Mouse (Mus musculus) cerebellum, adult 9-10 months (tissue): Measurements from ENCODE around the gene Trim39.

Source experiments
- DNase-seq: peaks from one replicate; pipeline ENCODE4 v3.0.0; 2022

Gene Trim39

DNA sequence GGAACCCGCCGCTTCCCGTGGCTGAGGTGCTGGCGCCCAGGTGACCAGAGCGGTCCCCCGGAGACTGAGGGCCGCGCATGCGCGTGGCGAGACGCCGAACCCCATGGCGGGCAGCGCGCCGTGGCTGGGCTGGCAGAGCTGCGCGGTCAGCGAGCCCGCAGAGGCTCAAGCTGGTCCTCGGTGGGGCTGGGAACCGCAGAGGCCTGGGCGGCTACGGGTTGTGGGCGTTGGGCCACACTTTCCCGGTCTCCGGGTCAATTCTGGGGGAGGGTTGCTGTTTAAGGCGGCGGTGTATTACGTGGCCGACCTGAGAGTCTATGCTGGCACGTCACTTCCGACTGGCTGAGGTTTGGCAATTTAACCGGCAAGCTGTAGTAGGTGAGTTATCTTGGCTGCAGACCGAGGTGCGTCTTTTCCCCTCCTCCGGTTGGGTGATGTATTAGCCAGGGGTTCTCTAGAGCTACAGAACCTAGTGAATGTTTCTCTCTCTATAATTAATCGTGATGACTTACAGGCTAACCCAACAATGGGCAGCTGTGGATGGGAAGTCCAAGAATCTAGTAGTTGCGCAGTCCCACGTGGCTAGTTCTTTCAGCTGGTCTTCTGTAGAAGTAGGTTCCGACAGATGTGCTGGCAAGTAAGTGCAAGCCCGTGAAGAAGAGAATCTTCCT lies at the start of gene Trim39:
TSS of gene Trim39 (minus strand) at position 662 of the 671 bp plus-strand sequence.
- DNase-seq = peak; percentile 91

DNA sequence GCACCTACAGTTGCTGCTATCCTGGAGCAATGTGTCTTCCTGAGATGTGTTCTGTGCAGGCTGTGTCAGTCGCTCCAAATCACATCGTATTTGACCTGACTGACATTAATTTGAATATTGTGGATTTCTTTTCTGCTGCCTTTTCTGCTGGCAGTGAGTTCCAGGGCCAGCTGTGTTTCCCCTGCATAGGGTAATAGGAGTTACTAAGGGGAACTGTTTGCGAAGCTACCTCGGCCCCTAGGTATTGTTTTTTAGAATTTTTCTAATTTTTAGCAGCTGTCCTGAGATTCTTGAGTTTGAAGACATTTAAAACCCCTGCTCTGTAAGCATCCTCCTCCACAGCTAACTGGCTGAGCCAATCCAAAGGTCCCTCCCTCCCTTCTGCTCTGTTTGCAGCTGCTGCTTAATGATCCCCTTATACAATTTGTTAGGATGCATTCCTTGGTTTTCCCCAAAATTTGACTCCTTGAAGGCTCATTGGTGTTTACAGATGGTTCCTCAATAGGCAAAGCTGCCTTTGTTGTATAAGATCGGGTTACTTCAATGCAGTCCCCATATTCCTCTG lies 43.7 kb upstream of the Trim39 start:
- no peak for DNase-seq

DNA sequence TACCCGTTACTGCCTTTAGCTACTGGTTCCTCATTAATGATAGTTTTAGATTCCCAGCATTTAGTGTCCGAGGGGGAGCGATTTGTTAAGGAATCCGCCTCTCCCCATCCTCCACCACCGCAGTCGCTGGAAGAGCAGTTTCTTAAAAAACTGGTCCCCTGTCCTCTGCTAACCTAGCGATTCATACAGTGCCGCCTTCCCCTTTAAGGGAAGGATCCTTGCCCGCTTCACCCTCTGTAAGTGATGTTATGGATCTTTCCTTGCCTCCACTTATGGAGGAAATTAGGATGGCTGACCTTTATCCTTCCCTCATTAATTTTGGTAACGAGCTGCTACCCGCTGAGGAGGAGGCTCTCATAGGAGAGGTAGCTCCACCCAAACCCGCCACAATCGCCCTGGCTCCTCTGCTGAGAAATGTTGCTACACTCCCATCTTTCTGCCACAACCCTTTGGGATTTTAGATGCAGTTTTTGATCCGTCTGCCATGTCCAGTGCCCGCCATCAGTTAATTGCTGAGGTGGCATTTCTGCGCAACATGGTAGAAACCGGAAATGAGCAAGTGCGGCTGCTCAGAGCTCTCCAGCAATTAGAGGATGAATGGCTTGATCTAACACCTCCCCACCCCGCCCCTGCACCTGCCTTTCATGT lies 43.1 kb upstream of the Trim39 start:
- peak; percentile 89 for DNase-seq

DNA sequence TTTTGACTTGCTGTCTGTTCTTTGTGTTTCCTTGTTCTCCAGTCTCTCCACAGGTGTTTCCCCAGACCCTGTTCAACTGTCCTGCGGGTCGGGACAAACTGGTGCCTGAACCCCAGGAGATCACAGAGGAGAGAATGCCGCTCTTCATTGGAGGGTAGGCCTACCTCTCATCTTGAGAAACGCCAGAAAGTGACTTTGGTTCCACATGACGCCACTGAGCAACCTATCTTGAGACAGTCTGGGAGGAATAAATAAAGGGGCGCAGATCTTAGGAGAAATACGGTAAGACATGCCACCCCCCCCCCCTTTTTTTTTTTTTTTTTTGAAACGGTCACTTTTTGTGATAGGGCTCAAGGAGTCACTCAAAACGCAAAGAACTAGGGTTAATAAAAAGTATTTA lies 42.5 kb upstream of the Trim39 start:
- peak; percentile 60 for DNase-seq

DNA sequence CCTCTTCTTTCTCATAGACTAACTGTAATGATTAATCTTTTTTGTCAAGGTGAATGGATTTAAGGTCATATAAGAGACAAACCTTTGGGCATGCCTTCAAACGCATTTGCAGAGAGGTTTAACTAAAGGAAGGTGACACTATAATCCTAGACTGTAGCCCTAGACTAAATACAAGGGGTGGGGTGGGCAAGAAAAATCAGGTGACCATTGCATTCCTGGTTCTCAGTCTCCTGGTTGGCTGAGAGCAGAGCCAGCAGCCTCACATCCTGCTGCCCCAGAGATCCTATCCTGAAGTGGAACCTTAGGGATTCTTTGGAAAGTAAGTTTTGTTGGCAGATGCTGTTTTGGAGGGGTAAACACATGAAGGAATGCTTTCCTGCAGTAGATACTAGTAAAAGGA lies 37.2 kb upstream of the Trim39 start:
- DNase-seq = no peak

DNA sequence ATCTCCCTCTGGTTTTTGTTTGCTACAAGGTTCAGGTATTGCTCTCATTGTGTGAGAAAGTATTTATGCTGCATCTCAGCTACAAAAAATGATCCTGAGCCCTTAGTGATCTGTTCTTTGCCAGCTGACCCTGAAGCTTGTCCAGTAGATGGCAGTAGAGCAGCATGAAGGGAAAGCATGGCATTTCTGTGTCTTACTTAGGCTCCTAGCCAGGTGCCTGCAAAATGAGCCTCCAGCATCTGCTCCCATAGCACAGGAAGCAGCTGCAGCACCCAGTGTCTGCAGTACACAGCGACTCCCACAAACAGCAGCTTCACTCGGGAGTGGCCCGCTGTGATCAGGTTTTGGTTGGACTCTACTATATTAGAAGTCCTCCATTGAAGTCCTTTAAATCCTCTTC lies 36.8 kb upstream of the Trim39 start:
- peak; percentile 91 for DNase-seq

DNA sequence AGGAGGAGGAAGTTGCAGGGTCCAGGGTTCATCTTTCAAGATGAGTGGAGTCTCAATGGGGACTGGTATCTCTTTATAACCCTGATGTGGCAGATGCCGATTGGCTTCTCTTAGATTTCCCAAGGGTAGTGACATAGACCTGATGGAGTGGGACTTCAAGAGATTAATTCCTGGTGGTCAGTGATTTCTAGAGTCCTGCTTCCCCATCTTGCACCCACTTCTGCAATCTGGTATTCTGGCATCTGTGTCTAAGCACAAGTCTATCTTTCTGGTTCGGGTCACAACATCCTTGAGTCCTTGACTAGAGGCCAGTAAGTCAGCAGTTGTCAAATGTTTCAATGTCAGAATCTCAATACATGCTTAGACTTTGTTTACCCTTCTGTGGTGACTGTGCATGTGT lies 14.3 kb upstream of the Trim39 start, which contains the start of gene H2-M10.2:
TSS of gene H2-M10.2 (minus strand) at position 101 of the 400 bp plus-strand sequence.
- DNase-seq = no peak

DNA sequence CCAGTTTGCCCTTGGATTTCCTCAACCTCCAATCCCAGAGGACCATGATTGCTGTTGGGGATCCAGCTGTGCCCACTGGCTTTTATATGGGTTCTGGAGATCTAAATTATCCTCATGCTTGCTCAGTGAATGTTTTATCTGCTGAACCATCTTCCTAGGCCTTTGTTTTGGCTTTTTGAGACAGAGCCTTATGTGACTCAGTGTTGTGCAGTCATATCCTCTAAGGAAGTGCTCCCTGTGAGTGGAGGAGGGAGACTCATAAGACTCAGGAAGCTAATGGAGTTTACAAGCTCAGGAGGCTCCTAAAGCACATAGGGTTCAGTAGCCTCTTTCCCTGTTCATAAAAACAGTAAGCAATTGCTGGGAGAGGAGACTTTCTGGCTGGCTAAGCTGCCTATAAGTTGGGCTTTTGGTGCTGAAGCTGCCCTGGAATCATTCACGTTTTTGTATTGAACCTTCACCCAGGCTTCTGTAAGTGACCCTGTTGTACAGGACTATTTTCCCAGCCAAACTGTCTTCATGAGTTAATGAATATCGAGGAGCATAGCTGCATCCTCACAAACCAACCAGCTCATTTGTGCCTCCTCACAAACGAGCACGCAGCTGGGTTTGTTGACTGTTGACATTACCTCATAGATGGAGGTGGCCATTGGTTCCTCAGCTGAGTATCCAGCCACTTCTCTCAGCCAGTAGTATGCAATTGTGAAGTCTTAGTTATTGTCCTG lies 9.6 kb upstream of the Trim39 start:
- no peak for DNase-seq

DNA sequence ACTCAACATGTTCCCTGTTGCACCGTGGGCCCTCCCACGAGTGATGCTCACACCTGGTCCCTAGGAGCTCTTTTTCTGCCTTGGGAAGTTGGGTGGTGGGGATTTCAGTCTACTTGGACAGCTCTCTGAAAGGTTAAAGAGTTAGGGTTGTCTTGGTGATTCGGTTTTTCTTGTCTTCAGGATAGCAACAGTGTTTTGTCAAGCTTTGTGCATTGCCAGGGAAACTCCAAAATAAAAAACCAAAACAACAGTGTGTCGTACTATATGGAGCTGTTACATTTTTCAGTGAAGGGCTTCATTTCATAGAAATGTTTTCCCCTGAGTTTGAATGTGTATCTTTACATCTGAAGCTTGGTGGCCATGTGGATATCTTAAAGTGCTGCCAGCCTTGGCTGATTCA lies 2.7 kb upstream of the Trim39 start:
- no peak for DNase-seq

DNA sequence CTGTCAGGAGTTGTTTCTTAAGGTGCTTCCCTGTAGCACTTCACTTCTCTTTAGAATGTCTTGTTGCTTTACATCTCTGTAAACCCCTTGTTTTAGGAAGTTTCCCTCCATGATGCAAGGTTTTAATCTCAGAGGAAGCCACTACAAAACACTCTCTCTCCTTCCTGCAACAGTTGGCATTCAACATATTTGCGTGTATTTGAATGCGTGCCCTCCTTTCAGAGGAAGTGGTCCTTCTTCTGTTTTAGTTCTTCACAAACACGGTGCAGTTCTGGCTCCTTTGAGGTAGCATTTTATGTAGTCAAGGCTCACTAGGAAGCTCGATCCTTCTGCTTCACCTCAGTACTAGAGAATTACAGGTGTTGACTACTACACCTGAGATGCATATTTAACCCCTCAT lies 1.7 kb upstream of the Trim39 start:
- DNase-seq = no peak

DNA sequence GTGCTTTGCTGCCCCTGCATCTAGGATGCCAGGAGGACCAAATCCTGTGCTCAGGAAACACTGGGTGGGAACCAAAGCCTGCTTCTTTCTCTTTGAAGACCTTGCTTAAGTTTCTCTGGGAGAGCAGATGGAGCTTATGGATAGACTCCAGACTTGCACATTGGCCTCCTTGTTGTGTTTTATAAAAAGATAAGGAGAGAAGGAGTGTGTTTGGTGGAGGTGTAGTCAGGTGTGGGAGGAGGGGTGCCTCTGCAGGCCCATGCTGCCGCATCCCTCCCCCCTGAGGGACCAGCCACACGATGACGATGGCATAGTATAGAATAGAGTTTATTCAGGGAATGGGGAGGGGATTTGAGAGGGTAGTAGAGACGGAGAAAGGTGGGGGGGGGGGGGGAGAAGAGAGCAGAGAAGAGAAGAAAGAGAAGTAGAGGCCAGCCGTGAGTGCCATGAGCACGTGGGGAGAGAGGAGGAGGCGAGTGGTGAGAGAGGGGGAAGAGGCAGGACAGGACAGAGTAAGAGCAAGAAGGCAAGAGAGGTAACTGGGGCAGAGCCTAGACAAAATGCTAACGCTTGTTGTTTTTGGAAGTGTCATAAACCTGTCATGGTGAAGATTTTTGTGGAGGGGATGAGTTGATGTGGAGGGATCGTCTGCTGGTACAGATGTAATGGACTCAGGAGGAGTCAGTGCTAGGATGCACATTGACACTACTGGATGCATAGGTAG lies 758 bp upstream of the Trim39 start:
- peak; percentile 56 for DNase-seq

DNA sequence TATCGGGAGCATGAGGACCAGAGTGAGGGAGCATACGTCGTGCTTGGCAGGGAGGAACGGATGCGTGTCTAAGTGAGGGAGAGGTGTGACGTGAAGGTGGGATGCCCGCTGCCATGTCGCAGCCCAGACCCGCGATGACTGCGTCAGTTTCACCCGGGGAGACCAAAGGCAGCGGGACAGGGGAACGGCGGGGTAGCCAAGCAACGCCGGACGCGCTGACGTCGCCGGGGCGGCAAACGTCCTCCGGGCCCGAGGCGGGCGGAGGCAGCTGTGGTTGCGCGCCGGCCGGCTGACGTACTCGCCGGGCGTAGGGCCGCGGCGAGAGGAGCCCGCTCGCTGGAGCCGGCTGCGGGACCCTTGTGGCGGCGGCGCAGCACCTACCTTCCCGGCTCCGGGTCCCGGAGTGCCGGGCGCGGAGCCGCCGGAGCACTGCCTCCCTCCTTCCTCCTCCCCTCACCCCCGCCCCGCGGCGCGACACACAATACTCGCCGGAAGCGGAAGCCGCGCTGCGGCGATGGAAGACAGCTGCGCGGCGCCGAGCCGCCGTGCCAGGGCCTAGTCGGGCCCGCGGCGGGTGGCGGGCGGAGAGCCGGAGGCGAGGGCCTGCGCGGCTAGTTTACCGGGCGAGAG lies 976 bp downstream of the Trim39 start:
- peak; percentile 89 for DNase-seq

DNA sequence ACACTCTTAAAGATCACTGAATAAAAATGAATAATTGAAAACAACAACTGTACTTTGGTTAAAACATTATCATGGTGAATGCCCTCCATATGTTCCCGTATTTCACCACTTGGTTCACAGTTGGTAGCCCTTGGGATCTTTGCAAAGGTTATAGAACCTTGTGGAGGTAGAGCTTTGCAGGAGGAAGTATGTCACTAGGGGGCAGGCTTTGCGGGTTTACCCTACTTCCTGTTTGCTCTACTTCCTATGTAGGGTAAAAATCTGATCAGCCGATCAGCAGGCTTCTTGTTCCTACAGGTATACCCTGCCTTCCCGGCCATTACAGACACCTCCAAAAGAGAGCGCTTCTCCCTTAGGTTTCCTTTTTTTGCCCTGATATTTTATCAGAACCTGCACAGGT lies 6.2 kb downstream of the Trim39 start:
- no peak for DNase-seq

DNA sequence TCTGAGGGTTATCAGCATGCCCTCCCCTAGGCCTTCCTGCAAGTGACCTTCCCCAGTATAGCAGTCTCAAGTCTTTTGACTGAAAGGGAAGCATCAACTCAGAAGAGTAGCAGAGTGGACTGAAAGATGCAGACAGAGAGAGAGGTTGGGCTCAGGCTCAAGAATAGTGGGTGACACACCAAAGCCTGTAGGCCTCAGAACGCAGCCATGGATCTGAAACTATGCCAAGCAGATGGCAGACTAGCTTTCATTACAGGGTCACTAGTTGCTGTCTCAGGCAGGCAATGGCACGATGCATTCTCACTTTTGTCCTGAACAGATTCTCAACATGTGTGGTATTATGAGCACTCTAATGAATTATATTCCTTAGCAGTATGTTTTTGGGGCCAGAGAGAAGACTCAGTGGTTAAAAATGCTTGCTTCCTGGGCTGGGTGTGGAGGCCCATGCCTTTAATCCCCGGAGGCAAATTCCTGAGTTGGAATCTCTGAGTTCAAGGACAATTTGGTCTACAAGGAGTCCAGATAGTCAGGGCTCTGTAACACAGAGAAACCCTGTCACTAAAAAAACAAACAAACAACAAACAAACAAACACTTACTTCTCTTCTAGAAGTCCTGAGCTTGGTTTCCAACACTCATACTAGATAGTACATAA lies 7.6 kb downstream of the Trim39 start:
- no peak for DNase-seq

DNA sequence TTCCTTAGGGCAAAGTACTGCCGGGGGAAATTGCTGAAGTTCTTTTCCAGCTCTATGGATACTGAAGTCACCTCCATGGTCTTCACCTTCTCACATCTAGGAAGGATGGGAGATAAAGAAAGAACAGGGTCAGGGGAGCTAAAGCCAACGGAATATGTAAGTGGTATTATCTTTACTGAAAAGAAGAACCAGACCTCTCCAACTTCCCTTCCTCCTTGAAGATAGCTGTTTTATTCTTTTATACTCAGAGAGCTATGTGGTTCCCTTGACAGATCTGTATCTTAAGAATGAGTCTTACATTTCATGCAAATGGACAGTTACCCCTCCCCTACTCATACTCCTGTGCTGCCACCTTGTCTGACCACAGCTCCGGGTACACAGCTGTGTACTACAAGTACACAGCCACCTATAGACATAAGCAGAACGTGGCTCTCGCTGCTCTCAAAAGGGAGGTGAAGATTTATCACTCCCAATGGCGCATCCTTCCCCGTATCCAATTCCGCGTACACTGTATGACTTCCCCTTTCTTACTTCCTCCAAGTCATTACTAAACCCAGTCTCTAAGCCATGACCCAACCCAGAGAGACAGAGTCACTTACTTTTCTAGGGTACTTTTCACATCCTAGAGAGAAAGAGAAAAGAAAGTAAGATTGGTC lies 10.4 kb downstream of the Trim39 start:
- no peak for DNase-seq

DNA sequence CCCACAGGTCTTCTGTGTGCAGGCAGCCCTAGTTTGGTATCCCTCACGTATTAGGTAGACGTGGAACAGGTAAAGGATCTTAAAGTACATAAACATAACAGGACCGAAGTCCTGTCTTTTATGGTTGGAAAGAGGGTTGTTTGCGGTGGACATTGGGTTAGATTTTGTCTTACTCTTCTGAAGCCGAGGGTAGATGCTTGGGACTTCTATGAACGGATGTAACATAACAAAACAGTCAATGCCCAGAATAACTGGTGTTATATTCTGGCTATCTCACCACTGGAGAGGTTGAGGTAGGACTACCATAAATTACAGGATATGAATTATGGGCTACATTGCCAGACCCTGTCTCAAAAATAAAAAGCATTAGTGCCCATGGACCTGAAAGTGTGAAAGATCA lies 14.1 kb downstream of the Trim39 start, which contains the start of gene Rpp21:
TSS of gene Rpp21 (minus strand) at position 101 of the 400 bp plus-strand sequence.
- DNase-seq = no peak

DNA sequence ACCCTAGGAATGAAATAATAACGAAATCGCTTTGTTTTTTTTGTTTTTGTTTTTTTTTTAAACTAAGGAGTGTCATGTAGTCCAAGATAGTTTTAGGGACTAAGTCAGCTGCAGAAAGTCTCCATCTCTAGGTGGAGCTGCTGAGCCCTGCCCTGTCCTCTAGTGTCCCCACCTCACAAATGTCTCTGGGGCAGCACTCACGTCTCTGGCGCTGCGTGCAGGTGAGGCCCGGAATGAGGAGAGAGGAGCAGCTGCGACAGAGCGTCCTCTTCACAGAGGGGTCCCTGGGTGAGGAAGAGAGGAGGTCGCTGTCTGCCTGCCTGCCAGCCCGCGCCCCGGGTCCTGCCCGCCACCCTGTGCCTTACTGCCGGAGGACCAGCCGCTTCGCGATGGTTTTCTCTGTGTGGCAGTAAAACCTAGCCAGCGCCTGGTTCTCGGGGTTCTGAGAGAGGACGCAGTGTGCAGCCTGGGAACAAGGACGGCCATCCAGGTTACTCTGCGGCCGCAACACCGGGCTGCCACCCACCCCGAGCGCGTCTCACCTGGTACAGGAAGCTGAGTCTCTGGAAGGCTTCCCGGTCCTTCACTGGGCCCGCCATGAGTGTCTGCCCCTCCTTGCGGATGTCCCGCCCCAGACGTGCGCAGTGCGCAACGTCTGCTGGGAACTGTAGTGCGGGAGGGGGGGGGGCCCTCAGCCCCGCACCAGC lies 14.7 kb downstream of the Trim39 start:
- peak; percentile 90 for DNase-seq

DNA sequence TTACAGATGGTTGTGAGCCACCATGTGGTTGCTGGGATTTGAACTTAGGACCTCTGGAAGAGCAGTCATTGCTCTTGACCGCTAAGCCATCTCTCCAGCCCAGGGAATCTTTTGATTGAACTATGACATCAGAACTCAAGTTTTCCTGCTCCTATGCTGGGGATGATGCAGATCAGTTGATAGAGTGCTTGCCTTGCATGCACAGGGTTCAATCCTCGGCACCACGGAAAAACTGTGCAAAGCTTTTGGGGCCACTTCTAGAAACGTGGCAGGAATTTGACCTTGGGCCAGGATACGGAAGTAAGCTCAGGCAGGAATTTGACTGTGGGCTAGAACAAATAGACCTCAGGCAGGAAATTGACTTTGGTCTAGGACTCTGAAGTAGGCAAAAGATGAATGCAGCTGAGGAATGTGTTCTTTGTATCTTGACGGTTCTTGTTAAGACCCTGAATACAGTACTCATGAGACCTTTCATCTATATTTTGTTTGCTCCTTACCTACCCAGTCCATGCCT lies 18.9 kb downstream of the Trim39 start:
- no peak for DNase-seq

DNA sequence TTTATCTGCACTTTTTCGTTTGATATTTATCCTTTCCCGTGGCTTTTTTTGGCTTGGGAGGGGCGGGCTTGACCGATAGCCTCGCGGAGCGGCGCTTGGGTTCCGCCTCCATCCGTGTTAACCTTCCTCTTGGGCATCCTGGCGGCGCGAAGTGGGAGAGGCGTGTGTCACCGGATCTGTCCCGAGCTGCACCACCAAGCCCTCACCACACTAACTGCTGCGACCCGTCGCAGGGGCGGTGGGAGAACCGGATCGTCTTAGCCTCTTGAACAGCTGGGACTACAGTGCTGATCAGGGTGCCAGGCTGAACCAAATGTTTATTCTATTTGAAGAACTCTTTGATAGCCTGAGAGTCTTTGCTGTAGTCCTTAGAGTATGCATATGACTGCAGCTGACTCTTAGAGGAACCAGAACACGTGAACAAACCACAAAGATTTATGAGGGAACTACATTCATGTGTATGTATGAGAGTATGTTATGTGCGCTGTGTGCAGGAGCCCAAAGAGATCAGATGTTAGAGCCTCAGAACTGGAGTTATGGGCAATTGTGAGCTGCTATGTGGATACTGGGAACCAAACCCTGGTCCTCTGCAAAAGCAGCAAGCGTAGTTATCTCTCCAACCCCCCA lies 19.7 kb downstream of the Trim39 start:
- DNase-seq = no peak

DNA sequence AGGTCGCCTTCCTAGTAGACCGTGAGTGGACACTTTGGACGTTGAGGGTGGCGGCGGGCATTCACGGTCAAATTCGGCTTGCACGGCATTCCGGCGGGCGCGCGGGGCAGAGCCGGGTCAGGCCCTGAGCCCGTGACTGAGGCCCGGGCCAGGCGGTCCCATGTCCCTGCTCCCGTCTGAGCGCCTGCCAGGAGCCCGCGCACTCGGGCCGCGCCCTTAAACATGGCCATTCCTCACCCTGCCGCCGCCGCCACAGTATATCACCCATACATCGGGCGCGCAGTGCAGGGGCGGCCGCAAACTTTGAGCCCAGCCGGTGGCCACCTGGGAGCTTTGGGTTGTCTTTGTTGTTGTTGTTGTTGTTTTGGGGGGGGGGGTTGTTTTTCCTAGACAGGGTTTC lies 23.2 kb downstream of the Trim39 start:
- no peak for DNase-seq
